Mouse (Mus musculus): ENCODE data around the gene Ttc33. TPM values are rescaled to one million over a fixed set of nuclear protein-coding genes. Genes with fewer than 3 reads are reported as not detected.
A peak's percentile ranks its signal among the peaks of the same experiment; 100 is the strongest.

Gene Ttc33
- polyA plus RNA-seq, 1 experiment = 0.21 TPM

DNA sequence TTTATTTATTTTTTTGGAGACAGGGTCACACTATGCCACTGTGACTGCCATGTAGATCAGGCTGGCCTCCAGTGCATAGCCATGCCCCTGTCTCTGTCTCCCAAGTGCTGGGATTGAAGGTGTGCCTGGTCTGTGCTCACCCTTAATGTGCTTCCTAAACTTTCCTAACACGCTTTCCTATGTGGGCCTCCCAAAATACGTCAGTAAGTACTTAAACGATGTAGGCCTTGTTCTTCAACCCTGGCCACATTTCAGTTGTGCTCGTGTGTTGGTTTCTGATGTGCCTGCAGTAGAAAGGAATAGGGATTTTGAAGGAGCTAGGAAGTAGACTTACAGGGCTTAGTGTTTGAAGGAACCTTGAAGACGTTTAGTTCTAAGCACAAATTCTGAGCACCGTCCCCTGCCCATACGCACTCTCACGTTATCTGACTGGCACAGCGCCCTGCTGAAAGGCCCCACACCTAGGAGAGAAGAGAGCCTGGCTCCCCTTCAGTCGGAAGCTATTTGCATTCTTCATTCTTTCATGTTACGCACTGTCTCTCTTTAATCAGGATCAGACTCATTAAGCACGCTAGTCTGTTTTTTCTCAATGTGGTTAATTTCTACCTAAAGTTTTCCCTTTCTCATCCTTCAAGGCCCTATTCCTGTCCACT is 20.1 kb upstream of the Ttc33 start:
- Histone ChIP-seq H3K36me3 (ENCODE audit: control insufficient read depth) (peaks cover 94% of the 10 kb centered on the region), H3K27me3 (ENCODE audit: control insufficient read depth) (no peaks in the 10 kb centered on the region), H3K4me3 (replicated peaks) (no peak overlapping the region), H3K4me1 (ENCODE audit: control insufficient read depth) (peaks cover 5% of the 10 kb centered on the region), H3K9me3 (ENCODE audit: control insufficient read depth, low read length) (no peaks in the 10 kb centered on the region)
- no peak for TF ChIP-seq TAL1 (IDR thresholded peaks at IDR 0.05; ENCODE audit: low read length)
- no peak for TF ChIP-seq GATA1 (IDR thresholded peaks at IDR 0.05; ENCODE audit: low read length)

GRCm38 (mm10) chr15:5173217-5173820 is 12.0 kb upstream of the Ttc33 start:
- no peaks in the 10 kb centered on the region for H3K4me1 ChIP-seq (ENCODE audit: control insufficient read depth)
- no peak overlapping the region for H3K4me3 ChIP-seq (replicated peaks)
- H3K27me3 ChIP-seq (ENCODE audit: control insufficient read depth) = no peaks in the 10 kb centered on the region
- no peaks in the 10 kb centered on the region for H3K9me3 ChIP-seq (ENCODE audit: control insufficient read depth, low read length)
- TF ChIP-seq GATA1 (IDR thresholded peaks at IDR 0.05; ENCODE audit: low read length) (no peak), TAL1 (IDR thresholded peaks at IDR 0.05; ENCODE audit: low read length) (no peak)
- H3K36me3 ChIP-seq (ENCODE audit: control insufficient read depth) = peaks cover 92% of the 10 kb centered on the region

DNA sequence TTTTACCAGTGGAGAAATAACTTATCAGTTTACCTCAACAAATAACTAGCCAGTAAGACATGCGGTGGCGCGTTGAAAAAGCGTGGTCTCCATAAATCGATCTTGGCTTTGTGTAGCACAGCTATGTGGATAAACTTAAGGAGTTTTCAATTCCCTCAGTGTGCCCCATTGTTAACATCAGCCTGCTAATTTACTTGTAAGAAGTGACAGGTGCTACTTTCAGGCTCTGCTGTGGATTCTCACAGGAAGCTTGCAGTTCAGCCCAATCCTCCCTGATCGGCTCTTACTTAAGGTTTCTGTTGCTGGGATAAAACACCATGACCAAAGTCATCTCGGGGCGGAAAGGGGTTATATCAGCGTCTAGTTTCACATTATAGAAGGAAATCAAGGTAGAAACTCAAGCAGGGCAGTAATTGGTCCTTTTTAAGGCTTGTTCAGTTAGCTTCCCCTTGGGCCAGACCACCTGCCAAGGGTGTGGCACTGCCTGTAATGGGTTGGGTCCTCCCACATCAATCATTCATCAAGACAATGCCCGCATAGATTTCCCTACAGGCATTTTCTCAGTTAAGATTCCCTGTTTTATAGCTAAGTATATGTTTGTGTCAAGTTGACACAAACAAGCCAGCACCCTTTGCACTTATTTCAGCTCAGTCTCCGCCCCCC is 526 bp upstream of the Ttc33 start:
- Histone ChIP-seq H3K4me3 (replicated peaks) (peak overlapping the region; percentile 94), H3K36me3 (ENCODE audit: control insufficient read depth) (peaks cover 27% of the 10 kb centered on the region), H3K27me3 (ENCODE audit: control insufficient read depth) (no peaks in the 10 kb centered on the region), H3K4me1 (ENCODE audit: control insufficient read depth) (peaks cover 21% of the 10 kb centered on the region), H3K9me3 (ENCODE audit: control insufficient read depth, low read length) (no peaks in the 10 kb centered on the region)
- no peak for TF ChIP-seq GATA1 (IDR thresholded peaks at IDR 0.05; ENCODE audit: low read length)
- no peak for TF ChIP-seq TAL1 (IDR thresholded peaks at IDR 0.05; ENCODE audit: low read length)

- Histone ChIP-seq H3K4me3 (replicated peaks) (peak overlapping the region; percentile 94), H3K27me3 (ENCODE audit: control insufficient read depth) (no peaks in the 10 kb centered on the region), H3K36me3 (ENCODE audit: control insufficient read depth) (peaks cover 29% of the 10 kb centered on the region), H3K9me3 (ENCODE audit: control insufficient read depth, low read length) (no peaks in the 10 kb centered on the region), H3K4me1 (ENCODE audit: control insufficient read depth) (peaks cover 21% of the 10 kb centered on the region)
- no peak for TF ChIP-seq TAL1 (IDR thresholded peaks at IDR 0.05; ENCODE audit: low read length)
- TF ChIP-seq GATA1 (IDR thresholded peaks at IDR 0.05; ENCODE audit: low read length) = no peak
Observed at GRCm38 (mm10) chr15:5186293-5186675, 959 bp downstream of the Ttc33 start.

- Histone ChIP-seq H3K4me3 (replicated peaks) (no peak overlapping the region), H3K4me1 (ENCODE audit: control insufficient read depth) (peaks cover 21% of the 10 kb centered on the region), H3K36me3 (ENCODE audit: control insufficient read depth) (peaks cover 31% of the 10 kb centered on the region), H3K9me3 (ENCODE audit: control insufficient read depth, low read length) (no peaks in the 10 kb centered on the region), H3K27me3 (ENCODE audit: control insufficient read depth) (no peaks in the 10 kb centered on the region)
- TF ChIP-seq TAL1 (IDR thresholded peaks at IDR 0.05; ENCODE audit: low read length) (no peak), GATA1 (IDR thresholded peaks at IDR 0.05; ENCODE audit: low read length) (no peak)
Observed at GRCm38 (mm10) chr15:5187116-5187515, 1.8 kb downstream of the Ttc33 start.

- peaks cover 30% of the 10 kb centered on the region for H3K36me3 ChIP-seq (ENCODE audit: control insufficient read depth)
- H3K4me3 ChIP-seq (replicated peaks) = no peak overlapping the region
- no peaks in the 10 kb centered on the region for H3K9me3 ChIP-seq (ENCODE audit: control insufficient read depth, low read length)
- peaks cover 22% of the 10 kb centered on the region for H3K4me1 ChIP-seq (ENCODE audit: control insufficient read depth)
- H3K27me3 ChIP-seq (ENCODE audit: control insufficient read depth) = no peaks in the 10 kb centered on the region
- TF ChIP-seq TAL1 (IDR thresholded peaks at IDR 0.05; ENCODE audit: low read length) = no peak
- TF ChIP-seq GATA1 (IDR thresholded peaks at IDR 0.05; ENCODE audit: low read length) = no peak
Observed at GRCm38 (mm10) chr15:5188029-5188428, 2.7 kb downstream of the Ttc33 start.

DNA sequence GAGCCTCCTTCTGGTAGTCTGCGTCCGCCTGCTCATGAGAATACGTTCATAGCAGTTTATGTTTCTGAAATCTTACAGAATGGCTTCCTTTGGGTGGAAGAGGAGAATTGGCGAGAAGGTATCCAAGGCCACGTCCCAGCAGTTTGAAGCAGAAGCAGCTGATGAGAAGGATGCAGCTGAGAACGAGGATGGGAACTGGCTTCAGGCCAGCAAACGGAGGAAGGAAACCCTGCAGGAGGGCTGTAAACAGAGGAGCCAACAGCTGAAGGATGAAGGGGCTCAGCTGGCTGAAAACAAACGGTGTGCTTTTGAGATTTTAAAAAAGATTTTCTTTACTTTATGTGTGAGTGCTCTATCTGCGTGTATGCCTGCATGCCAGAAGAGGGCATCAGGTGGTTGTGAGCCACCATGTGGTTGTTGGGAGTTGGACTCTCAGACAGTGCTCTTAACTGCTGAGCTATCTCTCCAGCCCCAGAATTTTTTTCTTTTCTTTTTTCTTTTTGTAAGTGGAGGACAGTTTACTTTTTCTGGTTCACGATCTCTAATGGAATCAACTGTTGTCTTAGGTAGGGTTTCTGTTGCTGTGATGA is 4.3 kb downstream of the Ttc33 start:
- H3K4me3 ChIP-seq (replicated peaks) = no peak overlapping the region
- peaks cover 19% of the 10 kb centered on the region for H3K4me1 ChIP-seq (ENCODE audit: control insufficient read depth)
- no peaks in the 10 kb centered on the region for H3K9me3 ChIP-seq (ENCODE audit: control insufficient read depth, low read length)
- H3K27me3 ChIP-seq (ENCODE audit: control insufficient read depth) = no peaks in the 10 kb centered on the region
- TF ChIP-seq TAL1 (IDR thresholded peaks at IDR 0.05; ENCODE audit: low read length) (no peak), GATA1 (IDR thresholded peaks at IDR 0.05; ENCODE audit: low read length) (no peak)
- peaks cover 30% of the 10 kb centered on the region for H3K36me3 ChIP-seq (ENCODE audit: control insufficient read depth)

DNA sequence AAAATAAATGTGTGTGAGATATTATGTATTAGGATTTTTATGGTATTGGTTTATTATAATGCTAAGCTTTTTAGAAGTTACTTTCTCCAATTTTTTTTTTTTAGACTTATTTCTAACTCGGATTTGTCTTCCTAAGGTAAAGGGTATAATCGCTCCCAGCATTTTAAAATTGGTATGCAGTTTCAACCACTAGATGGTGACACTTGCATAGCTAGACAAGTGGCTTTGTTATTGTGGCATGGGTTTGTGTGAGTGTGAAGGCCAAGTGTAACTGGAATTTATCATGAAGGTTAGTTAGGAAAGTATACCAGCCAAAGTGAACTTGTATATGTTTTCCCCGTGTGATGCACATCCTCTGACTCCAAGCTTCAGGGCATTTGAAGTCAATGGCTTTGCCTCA is 8.5 kb downstream of the Ttc33 start:
- no peaks in the 10 kb centered on the region for H3K27me3 ChIP-seq (ENCODE audit: control insufficient read depth)
- H3K4me1 ChIP-seq (ENCODE audit: control insufficient read depth) = peaks cover 19% of the 10 kb centered on the region
- no peak overlapping the region for H3K4me3 ChIP-seq (replicated peaks)
- peaks cover 37% of the 10 kb centered on the region for H3K36me3 ChIP-seq (ENCODE audit: control insufficient read depth)
- H3K9me3 ChIP-seq (ENCODE audit: control insufficient read depth, low read length) = no peaks in the 10 kb centered on the region
- TF ChIP-seq TAL1 (IDR thresholded peaks at IDR 0.05; ENCODE audit: low read length) (no peak), GATA1 (IDR thresholded peaks at IDR 0.05; ENCODE audit: low read length) (no peak)

DNA sequence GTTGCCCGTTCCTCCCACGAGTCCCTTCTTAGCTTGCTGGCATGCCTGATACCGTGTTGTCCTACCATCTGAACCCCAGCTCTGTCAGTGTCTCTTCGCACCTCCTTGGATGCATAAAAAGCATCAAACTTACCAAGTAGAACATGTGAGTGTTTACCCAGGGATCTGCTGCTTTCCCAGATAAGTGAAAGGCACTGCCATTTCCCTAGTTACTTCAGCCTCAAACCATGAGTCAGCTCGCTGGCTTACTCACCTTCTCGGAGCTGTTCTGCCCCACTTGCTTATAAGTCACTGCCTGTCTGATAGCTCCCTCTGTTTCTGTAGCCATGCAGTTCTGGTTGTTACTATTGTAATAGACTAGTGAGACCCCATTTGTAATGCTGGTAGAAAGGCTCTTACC is 9.1 kb downstream of the Ttc33 start:
- Histone ChIP-seq H3K4me1 (ENCODE audit: control insufficient read depth) (peaks cover 19% of the 10 kb centered on the region), H3K9me3 (ENCODE audit: control insufficient read depth, low read length) (no peaks in the 10 kb centered on the region), H3K36me3 (ENCODE audit: control insufficient read depth) (peaks cover 34% of the 10 kb centered on the region), H3K27me3 (ENCODE audit: control insufficient read depth) (no peaks in the 10 kb centered on the region), H3K4me3 (replicated peaks) (no peak overlapping the region)
- TF ChIP-seq TAL1 (IDR thresholded peaks at IDR 0.05; ENCODE audit: low read length) (no peak), GATA1 (IDR thresholded peaks at IDR 0.05; ENCODE audit: low read length) (no peak)
